Mouse (Mus musculus) neural tube, embryonic 10.5 days (tissue): ENCODE measurements around the gene Pth2r.

Experiments used
- DNase-seq: peaks from one replicate; pipeline ENCODE4 v3.0.0-alpha.2; 2017; ENCODE audit warnings: low spot score; ENCODE audit errors: extremely low spot score

Pth2r gene

GRCm38 (mm10) chr1:65281756-65282155, at the start of gene Pth2r:
Pth2r (plus strand) TSS chr1:65282056.
- no peak for DNase-seq

GRCm38 (mm10) chr1:65237712-65238111, 44.1 kb upstream of the Pth2r start:
- DNase-seq: no peak

DNA sequence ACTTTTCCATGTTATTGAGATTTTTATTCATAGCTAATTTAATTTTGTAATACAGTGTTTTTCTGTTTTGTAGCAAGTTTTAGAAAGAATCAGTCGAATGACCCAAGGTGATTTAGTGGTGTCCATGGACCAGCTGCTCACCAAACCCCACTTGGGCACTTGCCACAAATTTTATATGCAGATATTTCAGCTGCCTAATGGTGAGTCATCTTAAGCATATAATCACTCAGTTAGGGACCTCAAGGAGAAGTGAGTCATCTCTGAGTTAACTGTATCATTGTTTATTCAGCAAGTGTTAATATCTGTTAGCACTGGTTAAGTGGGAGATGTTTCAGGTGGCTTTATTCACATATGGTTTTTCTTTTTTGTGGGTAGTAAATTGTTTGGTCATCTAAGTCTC, 36.2 kb upstream of the Pth2r start:
- no peak for DNase-seq

DNA sequence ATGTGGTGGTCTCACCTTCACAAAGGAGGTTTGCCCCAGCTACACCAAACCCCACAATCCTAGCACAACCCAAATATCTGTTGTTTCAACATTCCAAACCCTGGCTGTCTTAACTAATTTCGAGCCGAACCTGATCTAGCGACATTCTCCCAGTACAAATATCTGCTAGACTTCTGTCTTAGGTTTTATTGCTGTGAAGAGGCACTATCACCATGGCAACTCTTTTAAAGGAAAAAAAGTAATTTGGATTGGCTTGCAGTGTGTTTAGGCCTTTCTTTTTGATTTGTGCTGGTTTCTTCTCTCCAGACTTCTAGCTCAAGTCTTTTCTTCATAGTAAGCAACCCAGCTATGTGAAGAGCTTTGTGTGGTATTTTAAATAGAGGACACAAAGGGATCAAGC, 1.4 kb upstream of the Pth2r start:
- DNase-seq: no peak

DNA sequence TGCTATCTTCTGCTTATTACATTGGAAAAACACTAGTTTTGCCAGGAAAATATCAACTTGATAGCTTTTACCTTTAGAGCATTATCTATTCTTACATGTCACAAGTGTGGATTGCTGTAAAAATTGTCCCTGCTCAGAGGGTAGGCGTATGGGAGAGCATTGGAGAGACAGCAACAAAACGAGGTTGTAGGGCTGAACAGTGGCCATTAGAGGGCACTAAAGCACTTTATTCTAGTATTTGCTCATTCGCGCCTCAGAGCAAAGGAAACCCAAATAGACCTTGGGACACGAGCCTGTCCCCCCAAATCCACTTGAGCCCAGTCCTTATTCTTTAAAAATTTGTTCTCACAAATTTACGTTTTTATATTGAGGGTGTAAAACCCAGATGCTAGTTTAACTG, 910 bp downstream of the Pth2r start:
- peak; percentile 24 for DNase-seq

GRCm38 (mm10) chr1:65308476-65308875, 26.6 kb downstream of the Pth2r start:
- DNase-seq: no peak

DNA sequence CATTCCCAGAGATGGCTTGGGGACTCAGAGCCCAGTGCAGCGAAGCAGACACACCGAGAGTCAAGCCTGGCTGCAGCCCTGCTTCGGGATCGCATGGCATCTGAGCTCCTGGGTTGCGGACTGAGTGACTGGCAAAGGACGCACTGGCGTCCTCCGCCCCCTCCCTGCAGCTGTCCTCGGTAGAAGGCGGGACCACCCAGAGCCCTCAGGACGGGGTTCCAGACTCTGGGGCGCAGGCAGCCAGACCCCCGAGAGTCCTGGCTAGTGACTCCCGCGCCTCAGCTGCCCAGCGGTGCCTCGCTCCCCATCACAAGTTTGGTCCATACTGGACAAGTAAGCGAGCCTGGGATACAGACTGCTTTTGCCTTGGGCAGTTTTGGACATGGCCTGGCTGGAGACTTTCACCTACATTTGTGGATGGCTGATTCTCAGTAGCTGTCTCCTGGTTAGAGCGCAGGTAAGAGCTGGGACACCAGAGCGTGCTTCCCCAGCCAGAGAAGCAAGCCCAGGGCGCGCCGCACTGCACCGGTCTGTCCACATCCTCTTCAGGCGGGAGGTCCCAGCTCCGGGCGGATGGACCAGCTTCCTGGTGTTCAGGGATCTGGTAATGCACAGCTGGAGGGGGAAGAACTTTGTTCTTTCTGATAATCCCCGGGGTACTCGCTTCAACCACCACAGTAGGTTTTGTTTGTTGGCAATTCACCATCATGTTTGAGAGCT, 29.5 kb downstream of the Pth2r start:
- DNase-seq: peak; percentile 59

- no peak for DNase-seq
Observed at GRCm38 (mm10) chr1:65312118-65312517, 30.3 kb downstream of the Pth2r start.

DNA sequence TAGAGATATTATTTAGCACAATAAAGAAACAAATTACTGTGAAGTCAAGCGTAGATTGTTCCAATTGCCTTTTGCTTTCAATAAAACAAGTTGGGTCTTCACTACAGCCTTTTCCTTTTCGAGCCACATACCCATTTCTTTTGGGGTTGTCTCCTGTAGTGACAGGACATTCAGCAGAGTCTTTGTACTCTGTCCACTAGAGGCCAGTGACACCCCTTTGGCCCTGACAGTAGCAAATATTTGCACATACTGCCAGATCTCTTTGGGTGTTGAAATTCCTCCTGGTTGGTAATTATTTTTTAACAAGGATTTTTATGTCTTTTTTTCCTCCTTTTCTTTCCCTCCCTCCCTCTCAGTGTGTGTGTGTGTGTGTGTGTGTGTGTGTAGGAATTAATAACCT, 31.0 kb downstream of the Pth2r start:
- no peak for DNase-seq

GRCm38 (mm10) chr1:65314054-65315021, 32.5 kb downstream of the Pth2r start:
- DNase-seq: no peak

DNA sequence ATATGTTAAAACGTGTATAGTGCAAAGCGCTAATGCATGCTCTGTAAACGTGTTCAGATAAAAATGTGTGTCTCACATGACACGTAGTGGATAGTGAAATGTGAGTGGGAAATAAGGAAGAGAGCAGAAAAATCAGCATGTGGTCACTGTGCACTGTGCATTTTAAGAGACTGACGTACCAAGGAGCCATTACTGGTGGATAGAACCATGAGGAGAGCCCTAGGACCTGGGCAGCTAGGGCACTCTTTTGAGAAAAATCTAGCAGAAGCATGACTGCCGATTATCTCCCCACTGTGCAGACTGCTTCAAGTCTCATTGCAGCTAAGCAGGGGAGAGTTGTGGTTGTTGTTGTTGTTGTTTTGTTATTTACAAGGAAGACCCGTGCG, 33.2 kb downstream of the Pth2r start:
- no peak for DNase-seq

DNA sequence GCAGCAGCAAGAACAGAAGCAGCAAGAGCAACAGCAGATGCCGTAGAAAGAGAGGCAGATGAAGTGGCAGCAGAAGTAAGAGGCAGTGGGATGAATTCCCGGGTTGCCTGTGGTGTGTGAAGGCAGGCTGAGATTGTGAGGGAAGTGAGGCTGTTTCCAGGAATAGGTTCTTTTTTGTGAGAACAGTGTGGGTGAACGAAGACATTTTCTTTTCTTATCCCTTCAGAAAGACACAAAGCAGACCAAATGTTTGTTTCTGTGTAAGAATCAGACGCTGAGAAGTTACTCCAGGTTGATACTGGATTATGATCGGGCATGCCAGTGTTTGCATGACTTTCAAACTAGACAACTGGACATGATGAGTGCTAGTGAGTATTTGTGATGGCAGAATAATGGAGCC, 52.2 kb downstream of the Pth2r start:
- no peak for DNase-seq

DNA sequence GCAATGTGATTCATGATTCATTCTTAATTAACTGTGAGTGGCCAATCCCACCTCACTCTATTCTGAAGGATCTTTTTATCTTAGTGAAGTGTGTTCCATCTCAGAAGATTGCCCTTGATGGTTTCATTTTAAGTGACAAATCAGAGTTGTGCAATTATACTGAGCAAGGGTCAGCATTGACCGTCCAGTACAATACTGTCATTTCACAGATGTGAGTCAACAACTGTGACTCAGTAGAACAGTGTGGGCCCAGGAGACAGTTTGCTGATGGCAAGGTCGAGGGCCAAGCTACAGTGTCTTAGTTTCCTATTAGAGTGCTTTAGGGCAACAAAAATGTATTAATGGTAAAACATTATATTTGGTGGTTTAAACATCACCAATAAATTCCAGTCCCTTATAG, 55.9 kb downstream of the Pth2r start:
- DNase-seq: no peak

- no peak for DNase-seq
Observed at GRCm38 (mm10) chr1:65340240-65340639, 58.4 kb downstream of the Pth2r start.

DNA sequence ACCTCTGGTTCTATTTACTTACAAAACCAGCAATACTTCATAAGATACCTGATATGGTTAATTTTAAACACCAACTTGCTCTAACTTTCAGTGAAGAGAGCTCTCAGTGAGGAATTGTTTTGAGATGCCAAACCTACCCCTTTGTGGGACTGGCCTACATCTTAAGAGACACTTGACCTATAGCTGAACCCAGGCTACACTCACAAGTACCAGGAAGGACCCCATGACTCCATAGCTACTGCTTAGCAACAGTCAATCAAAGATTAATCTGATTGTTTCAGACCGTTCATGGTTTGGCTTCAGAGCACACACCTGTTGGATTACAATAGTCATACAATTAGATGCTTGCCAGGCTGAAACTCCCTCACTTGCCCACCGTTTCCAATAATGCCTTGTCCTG, 71.1 kb downstream of the Pth2r start:
- no peak for DNase-seq

- DNase-seq: no peak
Observed at GRCm38 (mm10) chr1:65354153-65354552, 72.3 kb downstream of the Pth2r start.

GRCm38 (mm10) chr1:65388328-65388727, 106.5 kb downstream of the Pth2r start:
- peak; percentile 48 for DNase-seq

DNA sequence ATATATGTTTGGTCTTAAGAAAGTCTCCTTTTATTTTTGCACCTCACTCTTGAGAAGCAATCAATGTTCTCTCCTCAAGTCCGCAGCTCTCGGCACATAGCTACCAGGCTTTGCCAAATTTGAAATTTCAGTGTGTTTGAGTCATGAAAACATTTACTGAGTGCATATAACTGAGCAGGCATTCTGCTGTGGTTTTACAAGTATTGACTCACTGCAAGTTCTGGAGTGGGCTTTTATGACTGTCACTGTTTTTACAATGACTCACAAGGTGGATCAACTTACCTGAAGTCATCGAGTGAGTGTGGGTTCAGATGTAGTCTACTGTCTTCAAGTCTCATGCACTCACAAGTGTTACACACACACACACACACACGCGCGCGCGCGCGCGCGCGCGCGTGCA, 107.8 kb downstream of the Pth2r start:
- no peak for DNase-seq

- no peak for DNase-seq
Observed at GRCm38 (mm10) chr1:65407441-65407840, 125.6 kb downstream of the Pth2r start.

DNA sequence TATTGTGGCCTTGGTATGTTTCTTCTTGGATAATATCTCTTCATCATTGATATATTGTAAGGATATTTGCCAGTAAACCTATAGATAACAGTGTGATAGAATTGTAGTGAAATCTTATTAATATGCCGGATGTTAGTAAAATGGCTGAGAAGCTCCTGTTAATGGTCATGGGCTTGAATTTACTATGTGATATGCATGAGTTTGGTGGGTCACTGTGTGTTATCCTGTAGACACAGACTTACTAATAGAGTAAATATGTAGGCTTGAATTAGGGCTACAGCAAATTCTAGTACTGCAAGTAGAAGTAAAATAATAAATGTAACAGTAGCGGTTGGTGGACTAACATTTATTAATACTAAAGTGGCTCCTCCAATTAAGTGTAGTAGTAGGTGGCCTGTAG, 139.1 kb downstream of the Pth2r start:
- no peak for DNase-seq

DNA sequence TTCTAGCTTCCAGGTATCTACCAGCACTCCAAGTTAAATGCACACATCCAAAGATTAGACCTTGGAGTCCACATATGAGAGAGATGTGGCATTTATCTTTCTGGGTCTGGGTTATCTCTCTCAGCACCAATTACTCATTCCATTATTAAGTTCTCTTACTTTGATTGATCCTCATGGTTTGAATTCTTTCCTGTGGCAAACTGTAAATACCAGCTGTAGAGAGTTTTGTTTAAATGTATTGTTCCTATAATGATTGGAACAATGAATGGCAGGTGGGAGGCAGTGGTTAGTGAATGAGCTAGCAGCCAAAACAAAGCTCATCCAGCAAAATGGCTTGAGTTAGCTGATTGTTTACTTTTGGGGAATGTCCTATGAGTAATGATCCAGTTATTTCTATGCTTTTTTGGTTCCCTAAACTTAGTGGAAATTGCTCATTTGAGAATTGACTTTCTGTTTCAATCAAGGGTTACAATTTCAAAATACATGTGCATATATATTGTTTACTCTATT, 140.7 kb downstream of the Pth2r start:
- no peak for DNase-seq
